In the genomic region with DNA sequence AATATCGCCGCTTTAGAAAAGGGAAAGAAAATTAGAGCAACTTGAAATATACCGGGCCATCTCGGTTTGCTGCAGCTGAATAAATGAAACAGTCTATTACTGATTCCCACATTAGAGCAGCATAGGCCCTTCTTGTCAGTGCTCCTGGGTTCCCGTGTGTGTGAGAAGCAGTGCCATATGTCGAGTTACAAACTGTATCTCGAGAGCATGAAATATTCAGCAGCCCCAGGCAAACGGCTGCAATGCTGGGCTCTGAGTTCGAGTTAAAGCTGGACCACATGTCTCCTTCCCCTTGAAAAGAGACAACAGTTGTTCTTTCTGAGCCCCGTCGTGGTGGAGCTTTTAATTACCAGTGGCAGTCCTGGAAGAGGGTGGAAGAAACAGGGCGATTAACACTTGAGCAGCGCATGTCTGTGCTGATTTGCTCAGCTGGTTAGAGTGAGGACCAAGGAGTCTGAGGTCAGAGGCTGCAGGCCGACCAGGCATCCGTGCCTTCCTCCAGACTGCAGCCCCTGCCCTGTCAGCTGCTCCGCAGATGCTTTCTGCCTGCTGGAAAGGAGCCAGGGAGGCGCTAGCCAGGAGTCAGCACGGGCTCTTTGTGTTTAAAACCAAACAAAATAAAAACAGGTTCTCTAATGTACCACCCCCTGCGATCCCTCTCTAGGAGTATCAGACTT, we compare ENCODE assay signal across 8 mouse cellular contexts. TPM values are rescaled to one million over a fixed set of nuclear protein-coding genes. Genes with fewer than 3 reads are reported as not detected.
DNase-seq lines count a peak whose midpoint lies in the region; ATAC-seq and TF ChIP-seq lines count a peak whose summit lies in the region.

No protein-coding gene starts in this region.

- H3K4me1 ChIP-seq in kidney, embryonic 14.5 days (ENCODE audit: control insufficient read depth, insufficient read depth, low read length) = peaks cover 16% of the 10 kb centered on the region; the same call in 1 of the 2 replicates
- H3K4me1 ChIP-seq in kidney, adult 2 months (ENCODE audit: control insufficient read depth, insufficient read depth, low read length) = no peaks in the 10 kb centered on the region
- peaks cover 3% of the 10 kb centered on the region; the same call in 1 of the 2 replicates for H3K4me1 ChIP-seq in embryonic facial prominence, embryonic 11.5 days (ENCODE audit: control insufficient read depth, insufficient read depth, low read length)
- H3K4me1 ChIP-seq in heart, embryonic 12.5 days (replicated peaks) = peaks cover 14% of the 10 kb centered on the region
- peaks cover 20% of the 10 kb centered on the region for H3K4me1 ChIP-seq in limb, embryonic 12.5 days (replicated peaks)
- H3K4me1 ChIP-seq in thymus, adult 2 months (replicated peaks; ENCODE audit: control insufficient read depth, insufficient read depth, low read length) = no peaks in the 10 kb centered on the region

- 39% methylated on average over 19 of the region's 19 CpGs for WGBS in kidney, embryonic 14.5 days
- WGBS in kidney, adult 2 months = 42% methylated on average over 19 of the region's 19 CpGs
- WGBS in embryonic facial prominence, embryonic 11.5 days = 37% methylated on average over 19 of the region's 19 CpGs
- WGBS in heart, embryonic 12.5 days = 40% methylated on average over 19 of the region's 19 CpGs
- WGBS in limb, embryonic 12.5 days = 28% methylated on average over 19 of the region's 19 CpGs
- 79% methylated on average over 19 of the region's 19 CpGs for WGBS in thymus, adult 2 months

- peaks cover 14% of the 10 kb centered on the region; the same call in 1 of the 2 replicates for H3K9me3 ChIP-seq in kidney, embryonic 14.5 days (ENCODE audit: control insufficient read depth, low read length)
- no peaks in the 10 kb centered on the region; the same call in 1 of the 2 replicates for H3K9me3 ChIP-seq in embryonic facial prominence, embryonic 11.5 days (replicated peaks; ENCODE audit: control insufficient read depth, low read length)
- H3K9me3 ChIP-seq in heart, embryonic 12.5 days (replicated peaks) = peaks cover 18% of the 10 kb centered on the region
- H3K9me3 ChIP-seq in limb, embryonic 12.5 days = peaks cover 24% of the 10 kb centered on the region

- H3K27ac ChIP-seq in kidney, embryonic 14.5 days (ENCODE audit: low read depth, low read length) = no peak overlapping the region
- no peak overlapping the region for H3K27ac ChIP-seq in kidney, adult 2 months (ENCODE audit: insufficient read depth, low read depth, low read length)
- H3K27ac ChIP-seq in embryonic facial prominence, embryonic 11.5 days (replicated peaks; ENCODE audit: low read depth, low read length) = no peak overlapping the region
- H3K27ac ChIP-seq in heart, embryonic 12.5 days (ENCODE audit: poor library complexity, severe bottlenecking) = no peak overlapping the region
- no peak overlapping the region for H3K27ac ChIP-seq in limb, embryonic 12.5 days
- H3K27ac ChIP-seq in thymus, adult 2 months (ENCODE audit: control insufficient read depth, insufficient read depth, low read length) = no peak overlapping the region

- H3K4me3 ChIP-seq in kidney, embryonic 14.5 days (ENCODE audit: low read length) = no peak overlapping the region
- no peak overlapping the region for H3K4me3 ChIP-seq in kidney, adult 2 months (ENCODE audit: insufficient read depth, low read depth, low read length)
- no peak overlapping the region for H3K4me3 ChIP-seq in embryonic facial prominence, embryonic 11.5 days (ENCODE audit: low read depth, low read length)
- no peak overlapping the region for H3K4me3 ChIP-seq in heart, embryonic 12.5 days
- no peak overlapping the region for H3K4me3 ChIP-seq in limb, embryonic 12.5 days (replicated peaks)
- H3K4me3 ChIP-seq in thymus, adult 2 months (ENCODE audit: control insufficient read depth, insufficient read depth, low read length) = no peak overlapping the region

- no peak overlapping the region for H3K4me2 ChIP-seq in kidney, embryonic 14.5 days (replicated peaks; ENCODE audit: low read depth, low read length)
- H3K4me2 ChIP-seq in embryonic facial prominence, embryonic 11.5 days (ENCODE audit: low read depth, low read length) = no peak overlapping the region; the same call in 1 of the 2 replicates
- peak overlapping the region; percentile 34; the same call in 1 of the 2 replicates for H3K4me2 ChIP-seq in heart, embryonic 12.5 days
- H3K4me2 ChIP-seq in limb, embryonic 12.5 days = peak overlapping the region; percentile 25

- H3K9ac ChIP-seq in kidney, embryonic 14.5 days (ENCODE audit: low read depth, low read length) = no peak overlapping the region
- H3K9ac ChIP-seq in embryonic facial prominence, embryonic 11.5 days (replicated peaks; ENCODE audit: low read length) = no peak overlapping the region
- H3K9ac ChIP-seq in heart, embryonic 12.5 days = no peak overlapping the region; the same call in 1 of the 2 replicates
- no peak overlapping the region for H3K9ac ChIP-seq in limb, embryonic 12.5 days (replicated peaks)

- no peak for TF ChIP-seq CTCF in kidney, adult 2 months (conservative IDR thresholded peaks at IDR 0.05; ENCODE audit: insufficient read depth, insufficient read length, low read depth, low read length)
- TF ChIP-seq CTCF in thymus, adult 2 months (IDR thresholded peaks at IDR 0.05; ENCODE audit: borderline replicate concordance, control insufficient read depth, extremely low read depth, insufficient read depth, low read length, poor library complexity) = no peak

- no peaks in the 10 kb centered on the region; the same call in 1 of the 2 replicates for H3K27me3 ChIP-seq in kidney, embryonic 14.5 days (ENCODE audit: control insufficient read depth, insufficient read depth, low read length)
- no peaks in the 10 kb centered on the region for H3K27me3 ChIP-seq in kidney, adult 2 months (replicated peaks; ENCODE audit: control insufficient read depth, insufficient read depth, low read length)
- H3K27me3 ChIP-seq in embryonic facial prominence, embryonic 11.5 days (ENCODE audit: control insufficient read depth, insufficient read depth, low read length) = no peaks in the 10 kb centered on the region
- H3K27me3 ChIP-seq in heart, embryonic 12.5 days (replicated peaks) = no peaks in the 10 kb centered on the region
- peaks cover 11% of the 10 kb centered on the region; the same call in 1 of the 2 replicates for H3K27me3 ChIP-seq in limb, embryonic 12.5 days
- H3K27me3 ChIP-seq in thymus, adult 2 months (ENCODE audit: control insufficient read depth, insufficient read depth, low read length) = no peaks in the 10 kb centered on the region

- ATAC-seq in kidney, embryonic 14.5 days (ENCODE audit: low FRiP score, low TSS enrichment) = peak; percentile 79; the same call in 1 of the 2 replicates
- peak; percentile 60; the same call in 1 of the 2 replicates for ATAC-seq in embryonic facial prominence, embryonic 11.5 days (replicated peaks; ENCODE audit: insufficient number of reproducible peaks, low FRiP score, low TSS enrichment, low read depth)
- peak; percentile 51; the same call in 1 of the 2 replicates for ATAC-seq in heart, embryonic 12.5 days (ENCODE audit: insufficient number of reproducible peaks, low FRiP score)
- peak; percentile 79 for ATAC-seq in limb, embryonic 12.5 days (ENCODE audit: insufficient number of reproducible peaks, insufficient read depth, low FRiP score, low TSS enrichment, low read depth)
- no peak for ATAC-seq in CD4-positive, CD25-positive, alpha-beta regulatory T cell, adult 4 months

- no peaks in the 10 kb centered on the region for H3K36me3 ChIP-seq in kidney, embryonic 14.5 days (ENCODE audit: control insufficient read depth, insufficient read depth, low read length)
- no peaks in the 10 kb centered on the region for H3K36me3 ChIP-seq in kidney, adult 2 months (ENCODE audit: control insufficient read depth, insufficient read depth, low read length)
- no peaks in the 10 kb centered on the region for H3K36me3 ChIP-seq in embryonic facial prominence, embryonic 11.5 days (replicated peaks; ENCODE audit: control insufficient read depth, insufficient read depth, low read depth, low read length)
- H3K36me3 ChIP-seq in heart, embryonic 12.5 days = no peaks in the 10 kb centered on the region
- H3K36me3 ChIP-seq in limb, embryonic 12.5 days = no peaks in the 10 kb centered on the region
- no peaks in the 10 kb centered on the region for H3K36me3 ChIP-seq in thymus, adult 2 months (ENCODE audit: control insufficient read depth, insufficient read depth, low read length)

- no peak for DNase-seq in kidney, adult 2 months
- peak; percentile 69 for DNase-seq in embryonic facial prominence, embryonic 11.5 days (ENCODE audit: low spot score)
- DNase-seq in ovary, postnatal 36 days (ENCODE audit: low spot score) = peak; percentile 37
- DNase-seq in thymus, adult 2 months = no peak

- TF ChIP-seq POLR2A in kidney, adult 2 months (IDR thresholded peaks at IDR 0.05; ENCODE audit: low read depth, low read length) = no peak
- TF ChIP-seq POLR2A in thymus, adult 2 months (IDR thresholded peaks at IDR 0.05; ENCODE audit: control insufficient read depth, extremely low read depth, insufficient read depth, low read length, poor library complexity) = no peak

RNA-seq across cellular contexts. Expression of a gene that starts 53.3 kb away (rescaled TPM):
- polyA plus RNA-seq in kidney, embryonic 14.5 days (2014; fragmentation: Nextera tagmentation; extraction: Ambion mirVana) = 43.1 and 46.3 TPM in 2 replicates
- 1.3 and 1.8 TPM in 2 replicates for polyA plus RNA-seq in kidney, adult 2 months (2012; rRNA removed)
- polyA plus RNA-seq in embryonic facial prominence, embryonic 11.5 days (2014; fragmentation: Nextera tagmentation; extraction: Ambion mirVana) = 48.7 and 50.7 TPM in 2 replicates
- polyA plus RNA-seq in heart, embryonic 12.5 days (2016; fragmentation: Nextera tagmentation; extraction: Ambion mirVana) = 35.5 and 36.6 TPM in 2 replicates
- polyA plus RNA-seq in limb, embryonic 12.5 days (2016; fragmentation: Nextera tagmentation; extraction: Ambion mirVana) = 34.3 and 39.1 TPM in 2 replicates
- polyA plus RNA-seq in CD4-positive, CD25-positive, alpha-beta regulatory T cell, adult 4 months (2017; shearing (Covaris generic)) = 1 to 10 TPM; 5.6 to 9.5 TPM
- 5.0 and 5.7 TPM in 2 replicates for polyA plus RNA-seq in thymus, adult 2 months (2012; rRNA removed)

Comparison
In these comparisons a context has a peak if more than half of its experiments do, and no peak if none do; other contexts are left out.
1. H3K4me2 ChIP-seq: peak in heart, embryonic 12.5 days (single experiment) and limb, embryonic 12.5 days (single experiment); none in kidney, embryonic 14.5 days (single experiment) and embryonic facial prominence, embryonic 11.5 days (single experiment).
2. DNase-seq: peak in embryonic facial prominence, embryonic 11.5 days (single experiment) and ovary, postnatal 36 days (single experiment); none in kidney, adult 2 months (single experiment) and thymus, adult 2 months (single experiment).